Mouse (Mus musculus): ENCODE data around the gene Bysl.

Gene Bysl

GRCm38 (mm10) chr17:47622912-47623554 is 11.7 kb upstream of the Bysl start:
- intact Hi-C loops (cut with DNase I) = loop anchor here (10.0 kb wide), 1 partner anchor 248 kb away; no protein-coding TSS in a partner anchor

- intact Hi-C loops (cut with DNase I) = no loop called here
These were observed 7.4 kb upstream of the Bysl start for GRCm38 (mm10) chr17:47618556-47619311.

- intact Hi-C loops (cut with DNase I) = no loop called here
These were observed 6.5 kb upstream of the Bysl start for GRCm38 (mm10) chr17:47617605-47618307.

DNA sequence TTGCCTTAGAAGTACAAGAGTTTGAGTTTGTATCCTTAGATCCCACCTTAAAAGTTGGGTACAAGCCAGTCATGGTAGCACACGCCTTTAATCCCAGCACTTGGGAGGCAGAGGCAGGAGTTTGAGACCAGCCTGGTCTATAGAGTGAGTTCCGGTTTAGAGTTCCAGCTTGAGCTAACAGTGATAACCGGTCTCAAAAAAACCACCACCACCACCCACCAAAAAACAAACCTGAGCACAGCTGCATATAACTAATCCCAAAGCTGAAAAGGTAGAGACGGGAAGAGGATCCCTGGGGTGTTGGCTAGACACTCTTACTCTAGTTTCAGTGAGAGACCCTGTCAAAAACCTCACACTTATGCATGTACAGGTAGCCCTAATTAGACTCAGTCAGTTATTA is 5.4 kb upstream of the Bysl start:
- intact Hi-C loops (cut with DNase I) = no loop called here

- intact Hi-C loops (cut with DNase I) = no loop called here
These were observed 4.8 kb upstream of the Bysl start for GRCm38 (mm10) chr17:47616119-47616518.

DNA sequence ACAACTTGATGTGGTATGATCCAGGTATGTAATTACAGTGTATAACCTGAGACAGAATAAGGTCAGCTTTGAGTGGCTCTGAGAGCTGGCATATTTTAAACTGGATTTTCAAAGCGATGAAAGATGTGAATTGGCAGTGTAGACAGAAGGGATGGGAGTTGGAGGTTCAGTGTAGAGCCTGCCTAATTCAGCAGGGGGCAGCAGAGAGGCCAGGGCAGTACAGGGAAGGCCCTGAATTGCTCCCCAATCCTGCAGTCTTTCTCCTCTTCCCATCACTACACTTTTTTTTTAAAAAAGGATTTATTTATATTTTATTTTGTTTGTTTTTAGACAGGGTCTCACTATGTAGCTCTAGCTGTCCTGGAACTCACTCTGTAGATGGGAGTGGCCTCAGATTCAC is 2.7 kb upstream of the Bysl start:
- intact Hi-C loops (cut with DNase I) = loop anchor here (5.0 kb wide), 1 partner anchor 68 kb away; no protein-coding TSS in a partner anchor

GRCm38 (mm10) chr17:47611661-47611982 is 330 bp upstream of the Bysl start:
- intact Hi-C loops (cut with DNase I) = loop anchor here (5.0 kb wide), 1 partner anchor 71 kb away; no protein-coding TSS in a partner anchor

GRCm38 (mm10) chr17:47609182-47609581 is 2.1 kb downstream of the Bysl start:
- intact Hi-C loops (cut with DNase I) = no loop called here

DNA sequence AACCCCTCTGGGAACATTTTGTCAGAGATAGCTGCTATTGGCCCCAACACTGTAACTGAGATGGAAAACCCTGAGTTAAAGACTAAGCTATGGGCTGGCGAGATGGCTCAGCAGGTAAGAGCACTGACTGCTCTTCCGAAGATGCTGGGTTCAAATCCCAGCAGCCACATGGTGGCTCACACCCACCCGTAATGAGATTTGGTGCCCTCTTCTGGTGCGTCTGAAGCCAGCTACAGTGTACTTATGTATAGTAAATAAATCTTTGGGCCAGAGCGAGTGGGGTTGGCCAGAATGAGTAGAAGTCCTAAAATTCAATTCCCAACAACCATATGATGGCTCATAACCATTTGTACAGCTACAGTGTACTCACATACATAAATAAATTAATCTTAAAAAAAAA is 5.1 kb downstream of the Bysl start:
- intact Hi-C loops (cut with DNase I) = no loop called here

- intact Hi-C loops (cut with DNase I) = no loop called here
These were observed 9.0 kb downstream of the Bysl start for GRCm38 (mm10) chr17:47602289-47602688.

DNA sequence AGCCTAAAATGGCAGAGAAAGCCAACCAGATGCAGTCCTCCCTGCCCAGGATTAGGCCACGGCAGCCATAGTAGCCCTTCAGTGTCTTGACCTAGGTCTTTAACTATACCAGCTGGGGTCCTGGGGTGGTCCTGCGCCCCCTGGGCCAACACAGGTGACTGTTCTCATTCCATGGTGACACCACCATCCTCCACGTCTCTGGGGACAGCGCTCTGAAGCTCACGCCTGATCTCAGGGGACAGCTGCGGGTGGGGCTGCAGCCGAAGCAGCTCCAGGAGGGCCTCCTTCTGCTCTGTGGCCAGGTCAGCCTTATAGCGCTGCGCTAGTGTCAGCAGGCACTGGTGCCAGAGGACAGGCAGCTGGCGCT is 9.9 kb downstream of the Bysl start:
- intact Hi-C loops (cut with DNase I) = no loop called here

GRCm38 (mm10) chr17:47600601-47601388 is 10.5 kb downstream of the Bysl start:
- intact Hi-C loops (cut with DNase I) = no loop called here

DNA sequence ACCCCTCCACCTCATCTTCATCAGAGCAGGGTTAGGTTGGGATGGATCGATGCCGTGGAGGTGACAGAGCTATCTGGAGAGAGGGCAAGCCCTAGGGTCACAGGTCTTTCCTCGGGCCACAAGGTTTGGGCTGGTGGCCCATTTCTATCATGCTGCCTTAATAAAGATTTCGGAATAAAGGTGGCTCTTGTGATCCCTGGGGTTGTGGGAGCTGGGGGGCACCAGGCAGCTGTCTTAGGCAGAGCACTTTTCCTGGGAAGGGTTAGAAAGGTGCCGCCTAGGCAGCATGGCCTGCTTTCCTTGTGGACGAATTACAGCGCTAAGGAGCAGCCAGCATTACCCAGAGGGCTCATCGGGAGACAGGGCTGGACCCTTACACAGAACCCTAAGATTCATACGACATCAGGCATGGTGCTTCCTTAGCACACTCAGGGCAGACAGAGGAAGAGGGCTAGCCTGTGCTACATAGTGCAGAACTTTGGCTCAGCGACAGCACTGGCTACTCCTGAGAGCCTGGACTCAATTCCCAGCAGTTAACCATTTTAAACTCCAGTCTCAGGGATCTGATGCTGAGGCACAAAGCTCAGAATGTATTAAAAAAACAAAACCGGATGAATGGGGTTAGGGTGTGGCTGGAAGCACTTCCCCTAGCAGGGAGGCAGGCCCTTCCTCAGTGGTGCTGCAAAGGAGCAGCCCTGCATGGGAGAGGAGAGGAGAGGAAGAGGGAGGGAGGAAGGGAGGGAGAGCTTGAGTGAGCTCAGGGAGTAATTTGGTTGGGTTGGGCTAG is 11.6 kb downstream of the Bysl start:
- intact Hi-C loops (cut with DNase I) = loop anchor here (2.0 to 10.0 kb wide), 2 partner anchors 55 to 89 kb away; no protein-coding TSS in a partner anchor

- intact Hi-C loops (cut with DNase I) = loop anchor here (2.0 to 10.0 kb wide), 2 partner anchors 54 to 88 kb away; no protein-coding TSS in a partner anchor
These were observed 12.6 kb downstream of the Bysl start for GRCm38 (mm10) chr17:47598580-47599304.

DNA sequence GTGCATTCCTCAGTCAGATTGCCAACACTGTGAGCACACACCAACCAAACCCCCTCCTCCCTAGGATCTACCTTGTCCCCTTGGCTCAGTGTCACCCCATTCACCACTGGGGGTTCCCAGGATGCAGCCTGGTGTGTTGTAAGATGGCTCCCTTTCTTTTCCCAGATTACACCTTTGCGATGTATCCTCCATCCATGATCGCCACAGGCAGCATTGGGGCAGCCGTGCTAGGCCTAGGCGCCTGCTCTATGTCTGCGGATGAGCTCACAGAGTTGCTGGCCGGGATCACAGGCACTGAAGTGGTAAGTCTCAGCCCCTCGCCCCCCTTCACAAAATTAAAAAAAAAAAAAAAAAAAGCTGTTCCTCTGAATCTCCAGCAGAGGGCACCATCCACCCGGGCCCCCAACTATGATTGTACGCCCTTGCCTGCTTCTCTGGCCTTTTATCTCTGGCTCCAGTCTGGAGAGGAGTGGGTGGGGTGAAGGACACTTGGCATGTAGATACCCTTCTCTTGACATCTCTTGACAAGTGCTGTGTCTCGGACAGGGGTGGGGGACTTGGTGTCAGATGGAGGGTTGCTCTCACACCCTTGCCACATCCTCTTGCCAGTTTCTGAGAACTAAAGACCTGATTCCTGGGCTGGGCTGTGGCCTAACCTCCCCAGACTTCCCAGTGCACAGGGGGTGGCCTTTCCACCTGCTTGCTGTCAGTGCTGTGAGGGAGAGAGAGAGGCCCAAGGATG is 13.3 kb downstream of the Bysl start:
- intact Hi-C loops (cut with DNase I) = loop anchor here (2.0 to 10.0 kb wide), 2 partner anchors 53 to 87 kb away; no protein-coding TSS in a partner anchor

DNA sequence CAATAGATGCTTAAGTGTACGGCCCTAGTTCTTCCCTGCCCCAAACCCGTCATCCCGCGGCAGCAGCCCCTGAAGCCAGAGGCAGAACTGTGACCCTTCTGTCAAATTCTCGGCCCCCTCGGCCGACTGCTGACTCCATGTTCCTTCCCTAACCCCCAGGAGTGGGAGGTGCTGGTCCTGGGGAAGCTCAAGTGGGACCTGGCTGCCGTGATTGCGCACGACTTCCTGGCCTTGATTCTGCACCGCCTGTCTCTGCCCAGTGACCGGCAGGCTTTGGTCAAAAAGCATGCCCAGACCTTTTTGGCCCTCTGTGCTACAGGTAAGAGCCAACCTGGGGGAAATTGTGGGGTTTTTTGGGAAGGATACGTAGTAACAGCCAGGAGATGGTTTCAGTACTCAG is 14.0 kb downstream of the Bysl start:
- intact Hi-C loops (cut with DNase I) = loop anchor here (10.0 kb wide), 1 partner anchor 52 kb away; no protein-coding TSS in a partner anchor

GRCm38 (mm10) chr17:47596839-47597164 is 14.5 kb downstream of the Bysl start:
- intact Hi-C loops (cut with DNase I) = loop anchor here (10.0 kb wide), 1 partner anchor 52 kb away; no protein-coding TSS in a partner anchor

DNA sequence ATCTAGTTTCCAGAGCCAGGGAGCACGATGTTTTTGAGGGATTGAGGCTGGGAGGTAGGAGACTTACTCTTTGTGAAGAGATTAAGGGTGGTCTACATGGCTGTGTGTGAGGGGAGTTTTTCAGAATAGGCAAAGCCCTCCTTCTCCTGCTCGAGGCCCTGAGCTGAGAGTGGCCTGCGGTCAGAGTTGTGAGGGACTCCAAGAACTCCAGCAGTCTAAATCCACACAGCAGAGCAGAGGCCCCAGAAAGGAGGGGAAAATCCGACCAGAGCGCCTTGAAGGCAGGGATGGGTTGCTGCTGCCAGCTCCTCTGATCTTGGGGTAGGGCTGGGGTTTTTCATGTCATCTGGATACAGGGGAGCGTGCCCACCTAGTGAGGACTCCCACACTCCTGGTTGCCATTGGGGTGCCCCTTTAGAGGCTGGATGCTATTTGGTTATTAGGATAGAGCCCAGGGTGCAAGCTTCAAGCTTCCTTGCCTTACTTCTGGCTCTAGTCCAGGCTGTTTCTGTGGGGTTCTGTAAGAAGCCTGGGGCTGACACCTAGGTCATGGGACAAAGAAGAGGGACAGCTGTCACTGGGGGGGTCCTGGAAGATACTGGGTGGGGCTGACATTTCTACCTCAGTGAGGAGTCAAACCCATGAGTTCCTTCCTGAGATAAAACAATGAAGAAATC is 15.0 kb downstream of the Bysl start:
- intact Hi-C loops (cut with DNase I) = loop anchor here (10.0 kb wide), 1 partner anchor 51 kb away; no protein-coding TSS in a partner anchor

Data from adrenal gland (tissue).